Mouse (Mus musculus): Measurements from ENCODE around the gene Gps2.
"Not testable (repeated sequence)": the region's sequence is repeated elsewhere in the genome, so short reads cannot be mapped to it uniquely, and the experiment has no call there.

Gene Gps2

DNA sequence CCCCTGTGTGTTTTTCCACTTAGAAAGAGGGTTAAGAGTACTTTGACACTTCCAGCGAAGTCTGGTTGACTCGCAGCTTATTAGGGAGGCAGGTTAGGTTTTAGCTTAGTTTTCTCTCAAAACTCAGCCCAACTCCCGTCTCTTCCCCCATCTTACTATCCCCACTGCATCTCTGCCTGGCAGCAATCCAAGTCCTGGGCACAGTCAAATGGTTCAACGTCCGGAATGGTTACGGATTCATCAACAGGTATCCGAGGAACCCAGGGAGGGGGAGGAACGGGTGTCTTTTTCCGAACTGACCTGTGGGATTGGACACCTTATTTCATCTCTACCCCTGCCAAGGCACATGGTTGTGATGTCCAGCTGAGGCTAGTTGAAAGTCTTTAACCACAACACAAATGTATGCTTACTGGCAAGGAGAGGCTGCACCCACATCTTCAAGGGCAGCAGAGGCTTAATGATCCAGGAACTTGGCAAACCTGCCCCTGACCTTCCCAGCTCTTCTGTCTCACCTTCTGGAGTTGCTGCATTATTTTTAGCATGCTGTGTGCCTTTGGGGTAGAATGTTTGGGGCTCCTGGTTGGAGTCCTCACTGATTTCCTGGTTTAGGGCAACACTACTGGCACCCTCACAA, 23.1 kb downstream of the Gps2 start:
- peak; percentile 93 for DNase-seq

DNA sequence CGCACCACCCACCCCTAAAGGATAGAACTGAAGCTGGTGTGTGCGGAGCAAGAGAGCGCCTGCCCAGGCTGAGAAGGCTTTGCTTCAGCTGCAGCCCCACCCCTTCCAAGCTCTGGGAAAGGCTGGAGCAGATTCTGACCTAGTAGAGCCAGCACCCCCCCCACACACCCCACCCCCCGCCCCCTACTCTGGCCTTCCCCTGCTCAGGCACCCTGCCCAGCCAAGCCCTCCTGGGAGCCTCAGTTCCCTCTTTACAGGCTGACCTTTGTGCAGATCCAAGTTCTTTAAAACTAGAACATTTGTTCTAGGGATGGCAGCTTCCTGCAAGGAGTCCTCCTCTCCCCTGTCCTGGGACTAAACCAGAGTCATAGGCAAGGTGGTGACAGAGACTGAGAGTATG, 23.7 kb downstream of the Gps2 start:
- peak; percentile 97 for DNase-seq

DNA sequence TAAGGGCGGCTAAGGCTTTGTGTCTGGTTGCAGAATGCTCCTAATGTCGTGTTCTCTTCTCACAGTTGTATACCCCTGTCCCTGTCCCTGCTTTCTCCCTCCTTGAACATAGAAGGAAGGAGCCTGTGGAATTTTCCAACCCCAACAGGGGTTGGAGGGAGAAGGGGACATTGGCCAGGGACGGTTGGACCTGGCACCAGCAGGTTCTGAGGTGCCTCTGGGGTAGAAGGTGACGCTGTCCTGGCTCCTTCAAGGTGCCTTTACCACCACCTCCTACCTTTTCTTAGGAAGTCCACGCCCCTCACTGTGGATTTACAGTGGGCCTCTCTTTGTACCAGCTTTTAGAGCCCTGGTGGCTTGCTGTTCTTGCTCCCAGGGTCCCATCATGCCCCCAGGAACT, 24.1 kb downstream of the Gps2 start:
- DNase-seq, result no peak

DNA sequence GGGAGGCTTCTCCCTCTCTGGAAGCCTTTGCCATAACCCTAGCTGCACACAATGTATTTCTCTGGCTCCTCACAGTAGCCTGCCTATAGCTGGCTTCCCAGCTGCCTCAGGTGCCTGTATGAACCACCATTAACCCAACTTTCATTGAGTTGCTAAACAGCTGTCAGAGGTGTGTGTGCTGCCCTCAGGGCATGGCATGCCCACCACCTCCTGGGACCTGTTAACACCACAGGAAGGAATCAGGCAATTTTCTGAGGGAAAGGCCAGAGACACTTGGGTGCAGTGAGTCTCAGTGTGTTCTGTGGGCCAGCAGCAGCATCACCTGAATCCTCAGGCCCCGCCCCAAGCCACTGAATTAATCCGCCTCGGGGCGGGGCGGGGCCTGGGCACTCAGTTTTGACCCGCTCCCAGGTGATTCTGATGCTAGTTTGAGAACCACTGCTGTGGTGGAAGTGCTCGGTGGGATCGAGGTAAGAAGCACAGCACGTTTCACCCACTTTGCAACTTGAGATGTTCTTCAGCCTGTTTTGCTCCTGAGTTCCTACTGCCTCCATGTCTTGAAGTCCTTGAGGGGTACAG, 24.8 kb downstream of the Gps2 start:
- DNase-seq, result peak; percentile 92

DNA sequence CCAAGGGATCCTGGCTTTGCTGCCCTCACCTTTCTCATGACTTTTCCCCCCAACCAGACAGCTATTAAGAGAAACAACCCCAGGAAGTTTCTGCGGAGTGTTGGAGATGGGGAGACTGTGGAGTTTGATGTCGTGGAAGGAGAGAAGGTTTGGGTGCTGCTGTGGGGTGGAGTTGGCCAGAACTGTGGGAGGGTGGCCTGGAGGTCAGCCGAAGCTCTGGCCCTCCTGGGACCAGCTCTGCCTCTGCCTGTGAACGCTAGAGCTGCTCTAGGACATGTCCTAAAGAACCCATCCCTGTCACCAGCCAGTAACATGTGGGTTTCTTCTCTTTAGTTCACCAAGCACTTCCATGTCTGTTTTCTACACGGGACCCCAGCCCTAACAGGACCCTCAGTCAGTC, 25.5 kb downstream of the Gps2 start:
- peak; percentile 94 for DNase-seq

DNA sequence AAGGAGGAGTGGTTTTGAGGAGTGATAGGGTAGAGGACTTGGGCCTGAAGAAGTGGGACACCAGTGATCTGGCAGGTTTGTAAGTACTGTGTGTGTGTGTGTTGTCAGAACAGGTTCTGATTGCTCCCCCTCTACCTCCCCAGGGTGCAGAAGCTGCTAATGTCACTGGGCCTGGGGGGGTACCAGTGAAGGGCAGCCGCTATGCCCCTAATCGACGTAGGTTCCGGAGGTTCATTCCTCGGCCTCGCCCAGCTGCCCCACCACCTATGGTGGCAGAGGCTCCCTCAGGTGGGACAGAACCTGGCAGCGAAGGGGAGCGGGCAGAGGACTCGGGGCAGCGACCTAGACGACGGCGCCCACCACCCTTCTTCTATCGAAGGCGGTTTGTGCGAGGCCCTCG, 26.0 kb downstream of the Gps2 start:
- peak; percentile 91 for DNase-seq

DNA sequence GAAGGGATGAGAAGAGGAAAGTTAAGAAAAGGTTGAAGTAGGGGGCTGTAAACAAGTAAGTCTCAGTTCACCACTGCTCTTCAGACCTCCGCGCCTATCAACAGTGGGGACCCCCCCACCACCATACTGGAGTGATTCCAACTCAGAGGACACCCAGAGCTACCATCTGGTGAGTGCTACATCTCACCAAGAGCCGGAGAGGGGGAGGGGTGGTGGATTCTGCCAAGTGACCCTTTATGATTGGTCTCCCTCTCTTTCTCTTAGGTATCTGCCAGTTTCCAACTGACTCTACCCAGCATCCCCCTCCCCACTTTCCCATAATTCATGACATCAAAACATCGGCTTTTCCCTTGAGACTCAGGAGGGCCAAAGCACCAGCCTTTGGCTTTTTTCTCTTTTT, 27.3 kb downstream of the Gps2 start:
- DNase-seq, result peak; percentile 90

DNA sequence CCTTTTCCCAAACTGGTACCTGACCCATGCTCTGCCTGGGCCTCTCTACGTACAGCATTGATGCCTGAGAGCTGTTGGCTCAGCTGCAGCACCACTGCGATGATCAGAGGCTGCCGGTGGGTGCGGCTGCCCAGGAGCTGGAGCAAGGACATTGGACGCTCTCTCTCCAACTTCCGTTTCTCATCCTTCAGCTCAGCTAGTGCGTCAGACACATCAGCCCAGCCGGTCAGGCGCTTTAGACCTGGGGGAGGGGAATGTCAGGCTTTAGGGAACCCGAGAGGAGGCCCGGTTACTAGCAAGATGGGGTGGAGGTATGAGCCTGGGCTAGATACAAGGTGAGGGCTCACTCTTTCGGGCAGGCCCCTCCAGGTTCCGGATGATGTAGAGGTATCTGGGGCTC, 31.5 kb downstream of the Gps2 start:
- DNase-seq, result no peak

DNA sequence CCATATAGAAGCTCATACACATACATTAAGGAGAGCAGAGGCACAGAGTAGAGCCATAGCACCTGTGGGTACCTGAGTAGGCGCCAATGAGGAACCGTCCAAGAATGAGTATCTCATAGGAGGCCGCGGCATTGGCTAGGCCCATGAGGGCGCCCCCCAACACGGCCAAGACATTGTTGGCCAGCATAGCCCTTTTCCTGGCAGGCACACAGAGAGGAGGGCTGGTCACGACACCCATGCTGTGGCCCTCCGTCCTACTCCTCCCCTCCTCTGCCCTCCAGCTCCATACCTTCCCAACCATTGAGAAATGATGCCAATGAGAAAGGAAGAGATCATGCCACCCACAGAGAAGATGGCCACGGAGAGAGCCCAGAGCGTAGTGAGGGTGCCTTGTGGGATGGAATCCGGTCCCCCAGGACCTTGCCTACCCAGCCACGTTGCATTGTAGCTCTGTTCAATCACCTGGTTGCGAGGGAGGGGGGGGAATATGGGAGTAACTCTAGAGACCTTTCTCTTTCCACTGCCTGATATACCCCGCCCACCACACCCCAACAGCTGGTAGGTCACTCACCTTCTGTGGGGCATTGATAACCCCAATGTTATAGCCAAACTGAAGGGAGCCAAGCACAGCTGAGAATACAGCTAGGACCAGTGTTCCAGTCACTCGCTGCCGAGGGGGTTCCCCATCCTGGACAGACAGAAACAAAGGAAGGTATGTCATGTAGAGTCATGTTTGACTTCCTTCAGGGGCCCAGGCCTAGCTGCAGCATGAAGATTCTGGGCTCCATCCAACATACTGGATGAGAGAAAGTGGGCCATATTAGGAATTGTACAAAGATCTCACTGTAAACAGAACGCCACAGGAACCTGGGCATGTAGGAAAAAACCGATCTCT, 32.6 kb downstream of the Gps2 start:
- DNase-seq, result peak; percentile 93

DNA sequence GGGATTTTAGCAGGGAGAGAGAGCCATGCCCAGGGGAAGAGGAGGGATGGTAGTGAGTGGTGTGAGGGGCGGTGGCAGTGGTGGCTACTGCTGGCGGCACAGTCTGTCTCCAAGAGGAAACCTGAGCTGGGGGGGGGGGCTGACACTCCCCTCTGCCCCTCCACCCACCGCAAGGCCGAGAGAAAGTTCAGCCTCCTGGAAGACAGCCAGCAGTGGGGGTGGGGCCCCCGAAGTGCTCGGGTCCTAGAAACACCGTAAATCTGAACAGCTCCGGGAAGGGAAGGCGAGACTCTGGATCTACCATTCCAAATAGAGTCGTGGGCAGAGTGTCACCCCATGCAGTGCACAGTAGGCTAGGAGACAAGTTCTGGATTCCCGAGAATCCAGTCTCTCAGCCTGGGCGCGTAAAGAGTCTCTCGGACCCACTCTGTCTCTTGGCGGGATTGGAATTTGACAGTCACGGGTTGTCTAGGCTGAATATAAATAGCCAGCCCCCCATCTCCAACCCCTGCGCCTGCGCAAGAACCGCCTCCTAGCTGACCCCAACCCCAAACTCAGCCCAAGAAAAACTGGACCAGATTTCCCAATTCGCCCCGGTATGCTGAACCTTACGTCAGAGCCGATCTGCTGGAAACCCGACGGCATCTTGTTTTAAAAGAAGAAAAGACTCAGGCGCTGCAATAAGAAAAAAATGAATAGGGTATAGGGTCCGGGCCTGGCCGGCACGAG, 33.8 kb downstream of the Gps2 start:
- peak; percentile 98 for DNase-seq

DNA sequence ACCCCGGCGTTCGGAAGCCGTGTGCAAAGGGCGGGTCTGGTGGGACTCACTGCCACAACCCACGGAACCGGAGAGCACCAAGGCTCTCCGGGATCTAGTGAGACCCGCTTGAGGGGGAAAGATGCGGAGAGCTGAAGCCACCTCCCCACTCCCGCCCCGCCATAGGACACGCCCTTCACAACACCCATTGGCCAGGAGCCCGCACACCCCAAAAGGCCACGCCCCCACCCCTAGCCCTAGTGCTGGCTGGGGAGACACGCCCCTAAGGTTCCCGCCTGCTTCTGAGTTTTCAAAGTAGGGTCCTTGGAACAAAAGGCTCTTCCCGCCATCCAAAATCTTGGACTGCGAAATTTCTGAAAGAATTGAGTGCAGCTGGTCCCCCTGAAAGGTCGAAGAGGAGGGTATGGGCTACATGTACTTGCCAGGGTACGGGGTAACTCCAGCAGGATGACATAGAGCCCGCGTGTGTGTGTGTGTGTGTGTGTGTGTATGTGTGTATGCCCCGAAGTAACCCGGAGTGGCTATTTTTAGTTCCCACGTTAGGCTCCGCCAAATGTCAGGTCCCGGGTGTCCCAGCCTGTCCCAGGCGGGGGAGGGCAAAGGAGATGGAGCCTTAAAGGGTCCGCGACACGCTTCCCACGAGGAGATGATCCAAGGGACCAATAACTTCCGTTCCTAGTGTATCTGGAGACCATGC, 34.5 kb downstream of the Gps2 start, which contains the start of gene Slc2a4:
Gene Slc2a4, minus strand, starts transcription at position 123 of the 697 bp plus-strand sequence.
- DNase-seq, result peak; percentile 99

DNA sequence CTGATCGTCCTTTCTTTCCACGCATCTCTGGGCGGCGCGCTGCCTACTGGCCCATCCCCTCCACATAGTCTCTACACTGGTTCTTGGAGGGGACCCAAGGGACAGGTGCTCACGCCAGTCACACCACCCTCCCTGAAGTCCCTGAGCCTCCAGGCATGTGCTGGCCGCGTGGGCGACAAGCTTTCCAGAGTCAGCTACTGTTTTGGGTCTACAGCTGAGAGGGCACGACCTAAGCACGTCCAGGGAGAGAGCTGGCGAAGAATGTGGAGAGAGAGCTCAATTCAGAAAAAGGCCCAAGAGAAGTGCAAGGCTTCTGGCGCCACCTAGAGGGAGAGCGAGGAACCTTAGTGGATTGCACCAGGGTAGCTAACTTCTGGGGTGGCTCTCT, 35.1 kb downstream of the Gps2 start:
- DNase-seq, result peak; percentile 99

DNA sequence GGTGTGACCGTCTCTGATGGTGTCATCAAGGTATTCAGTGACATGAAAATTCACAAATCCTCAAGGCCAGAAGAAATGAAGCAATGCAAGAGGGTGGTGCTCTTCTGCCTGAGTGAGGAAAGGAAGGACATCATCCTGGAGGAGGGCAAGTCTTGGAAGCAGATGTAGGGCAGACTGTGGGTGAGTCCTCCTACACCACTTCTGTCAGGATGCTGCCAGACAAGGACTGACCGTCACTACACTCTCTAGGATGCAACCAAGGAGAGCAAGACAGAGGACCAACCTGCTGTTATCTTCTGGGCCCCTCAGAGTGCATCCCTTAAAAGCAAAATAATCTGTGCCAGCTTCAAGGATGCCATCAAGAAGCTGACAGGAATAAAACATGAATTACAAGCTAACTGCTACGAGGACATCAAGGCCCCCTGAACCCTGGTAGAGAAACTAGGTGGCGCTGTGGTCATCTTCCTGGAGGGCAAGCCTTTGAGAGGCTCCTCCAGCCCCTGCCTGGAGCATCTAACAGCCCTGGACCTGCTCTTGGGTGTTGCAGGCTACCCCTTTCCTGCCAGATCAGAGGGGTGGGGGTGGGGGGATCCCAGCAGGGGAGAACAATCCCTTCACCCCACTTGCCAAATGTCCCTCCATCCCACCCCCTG, 37.2 kb downstream of the Gps2 start:
- peak; percentile 76 for DNase-seq

DNA sequence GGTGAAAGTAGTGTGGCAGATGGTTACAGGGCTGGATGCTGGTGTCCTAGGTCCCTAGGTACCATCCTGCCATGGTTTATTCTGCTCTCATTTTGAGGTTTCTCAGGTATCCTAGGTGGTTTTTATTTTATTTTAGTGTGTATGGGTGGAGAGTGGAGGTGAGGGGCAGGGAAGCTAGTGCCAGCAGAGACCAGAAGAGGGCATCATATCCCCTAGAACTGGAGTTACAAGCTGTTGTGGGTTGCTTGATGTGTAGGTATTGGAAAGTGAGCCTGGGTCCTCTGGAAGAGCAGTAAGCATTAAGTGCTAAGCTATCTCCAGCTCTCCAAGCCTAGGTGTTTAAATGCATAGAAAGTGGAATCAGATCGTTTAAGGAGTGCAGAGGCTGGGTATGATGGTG, 38.6 kb downstream of the Gps2 start:
- no peak for DNase-seq

DNA sequence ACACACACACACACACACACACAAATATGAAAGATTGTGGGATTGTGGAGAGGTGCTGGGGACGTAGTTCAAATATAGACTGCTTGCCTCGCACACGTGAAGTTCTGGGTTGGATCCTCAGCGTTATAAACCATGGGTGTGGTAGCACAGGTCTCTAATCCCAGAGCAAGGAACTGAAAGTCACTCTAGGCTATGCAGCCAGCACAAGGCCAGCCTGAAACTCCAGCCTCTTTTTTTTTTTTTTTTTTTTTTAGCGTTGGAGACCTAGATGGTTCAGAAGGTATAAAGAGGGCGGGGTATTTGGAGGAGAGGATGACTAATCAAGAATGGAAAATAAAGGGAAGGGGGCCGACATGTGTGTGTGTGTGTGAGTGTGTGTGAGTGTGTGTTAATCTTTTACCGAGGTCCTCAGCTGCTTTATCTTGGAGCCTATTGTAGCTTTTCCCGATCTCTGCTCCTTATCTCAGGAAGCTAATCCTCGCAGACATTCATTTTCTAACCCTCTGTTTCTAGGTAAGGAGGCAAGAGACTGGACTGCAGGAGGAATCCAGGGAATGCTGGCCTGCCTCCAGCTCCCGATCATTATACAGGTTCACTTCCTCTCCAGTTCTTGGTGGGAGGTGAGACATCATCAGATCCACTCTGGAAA, 39.7 kb downstream of the Gps2 start:
- no peak for DNase-seq

DNA sequence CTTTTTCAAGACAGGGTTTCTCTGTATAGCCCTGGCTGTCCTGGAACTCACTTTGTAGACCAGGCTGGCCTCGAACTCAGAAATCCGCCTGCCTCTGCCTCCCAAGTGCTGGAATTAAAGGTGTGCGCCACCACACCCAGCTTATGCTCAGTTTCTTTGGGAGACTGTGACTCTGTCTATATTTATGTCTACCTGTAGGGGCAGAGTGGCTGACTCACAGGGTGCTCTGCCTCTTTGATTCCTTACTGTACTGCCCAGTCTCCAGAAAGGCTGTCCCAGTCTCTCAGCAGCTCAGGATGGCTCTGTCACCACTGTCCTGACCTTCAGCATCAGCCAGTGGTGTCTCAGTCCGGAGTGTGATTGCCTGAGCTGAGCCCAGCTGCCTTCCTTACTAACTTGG, 41.9 kb downstream of the Gps2 start:
- DNase-seq, result not testable (repeated sequence)

DNA sequence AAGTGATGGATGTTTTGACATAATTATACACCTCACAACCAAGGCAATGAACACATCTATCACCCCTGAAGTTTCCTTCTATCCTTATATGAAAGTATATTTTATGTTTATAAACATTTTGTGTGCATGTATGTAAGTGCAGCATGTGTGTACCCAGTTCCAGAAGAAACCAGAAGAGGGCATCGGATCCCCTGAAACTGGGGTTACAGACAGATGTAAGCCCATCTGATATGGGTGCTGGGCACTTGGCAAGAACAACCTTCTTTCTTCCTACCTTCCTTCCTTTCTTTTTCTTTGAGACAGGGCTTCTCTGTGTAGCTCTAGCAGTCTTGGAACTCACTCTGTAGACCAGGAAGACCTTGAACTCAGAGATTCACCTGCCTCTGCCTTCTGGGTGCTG, 42.5 kb downstream of the Gps2 start:
- no peak for DNase-seq

DNA sequence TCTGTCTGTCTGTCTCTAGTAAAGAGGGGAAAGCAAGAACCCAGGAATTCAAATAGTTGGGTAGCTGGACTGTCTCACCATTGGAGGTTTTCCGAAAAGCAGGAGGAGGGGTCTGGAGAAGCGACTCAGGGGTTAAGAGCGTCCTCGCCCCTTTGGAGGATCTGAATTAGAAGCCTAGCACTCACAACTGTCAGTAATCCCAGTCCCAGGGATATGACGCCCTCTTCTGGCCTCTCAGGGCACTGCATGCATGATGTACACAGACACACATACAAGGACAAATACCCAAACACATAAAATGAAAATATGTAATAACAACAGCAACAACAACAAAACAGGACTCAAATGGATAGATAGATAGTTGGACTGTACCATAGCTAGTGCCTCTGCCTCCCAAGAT, 46.9 kb downstream of the Gps2 start:
- DNase-seq, result no peak

DNA sequence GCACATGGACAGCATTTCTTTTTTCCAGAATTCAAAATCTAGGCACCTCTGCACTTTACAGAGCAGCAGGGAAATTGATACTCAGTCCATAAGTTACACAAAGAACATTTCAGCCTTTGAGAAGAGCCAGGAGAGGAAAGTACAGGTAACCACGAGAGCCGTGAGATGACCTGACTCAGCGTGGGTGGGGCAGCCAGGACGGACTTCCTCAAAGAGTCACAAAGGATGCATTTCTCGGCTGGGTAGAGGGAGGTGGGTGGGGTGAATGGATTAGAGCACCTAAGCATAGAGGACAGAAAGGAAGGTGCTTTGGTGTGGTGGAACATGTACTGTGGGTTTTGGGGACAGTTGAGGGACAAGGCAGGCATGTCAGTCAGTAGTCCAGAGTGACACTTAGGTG, 48.2 kb downstream of the Gps2 start:
- no peak for DNase-seq

DNA sequence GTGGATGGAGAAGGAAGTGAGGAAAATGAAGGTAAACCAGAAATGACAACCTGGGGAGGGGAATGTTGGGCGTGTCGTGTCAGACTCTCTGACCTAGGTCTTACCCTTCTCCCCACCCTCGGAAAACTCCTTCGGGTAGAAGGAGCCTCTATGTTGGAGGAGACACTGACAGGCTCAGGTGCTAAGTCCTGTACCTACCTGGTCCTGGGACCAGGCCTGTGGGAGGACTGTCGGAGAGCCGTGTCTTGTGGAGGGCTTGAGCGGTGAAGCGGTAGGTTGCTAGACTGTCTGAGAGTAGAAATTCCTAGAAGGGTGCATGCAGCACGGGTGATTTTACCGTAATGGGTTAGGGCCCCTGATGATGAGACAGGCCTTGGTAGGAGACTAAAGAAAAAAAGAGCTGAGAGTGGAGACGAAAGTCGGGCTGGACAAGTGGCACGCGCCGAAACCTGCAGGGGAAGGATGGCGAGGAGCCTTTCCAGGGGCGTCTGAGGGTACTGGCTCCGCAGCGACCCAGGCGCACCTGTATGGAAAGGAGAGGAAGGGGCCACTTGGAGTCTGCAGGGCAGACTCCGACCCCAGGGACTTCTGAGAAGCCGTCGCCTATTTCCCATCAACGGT, 51.1 kb downstream of the Gps2 start, which contains the start of gene Cldn7:
Gene Cldn7, plus strand, starts transcription at position 130 of the 621 bp plus-strand sequence.
- peak; percentile 86 for DNase-seq

All from heart, adult 11 months (tissue).